Mouse (Mus musculus): ENCODE measurements around the gene Efhc1.

Efhc1 gene

DNA sequence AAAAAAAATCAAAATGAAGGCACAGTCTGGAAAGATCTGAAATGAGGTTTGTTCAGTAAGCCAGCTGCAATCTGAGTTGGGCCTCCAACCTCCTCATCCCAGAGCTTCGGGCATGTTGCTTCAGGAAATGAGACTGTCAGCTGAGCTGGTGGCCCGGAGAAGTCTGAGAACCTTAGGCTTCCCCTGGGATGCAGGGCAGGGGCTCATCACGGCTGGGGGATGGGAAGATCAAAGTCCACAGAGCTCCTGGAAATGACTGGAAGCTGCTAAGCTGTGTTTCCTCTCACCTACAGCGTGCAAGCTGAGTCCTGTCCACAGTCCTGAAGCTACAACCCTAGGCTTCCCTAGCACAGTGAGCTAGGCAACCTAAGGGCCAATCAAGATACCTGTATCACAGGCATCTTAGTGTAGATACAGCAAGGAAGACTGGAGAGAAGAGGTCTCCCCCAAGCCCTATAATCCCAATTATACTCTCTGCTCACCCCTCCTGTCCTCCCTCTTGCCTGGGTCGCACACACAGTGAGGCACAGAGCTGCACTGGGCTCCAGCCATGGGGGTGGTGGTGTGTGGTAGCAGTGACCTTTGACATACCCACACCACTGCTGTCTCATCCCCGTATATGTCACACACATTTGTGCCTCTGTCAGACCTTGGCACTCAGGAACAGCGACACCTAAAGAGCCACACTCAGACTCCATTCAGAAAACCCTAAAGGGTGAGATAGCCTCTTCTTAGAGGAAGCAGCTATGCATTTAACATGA lies 56.7 kb downstream of the Efhc1 start:
- DNase-seq (ENCODE audit: low spot score), result no peak

DNA sequence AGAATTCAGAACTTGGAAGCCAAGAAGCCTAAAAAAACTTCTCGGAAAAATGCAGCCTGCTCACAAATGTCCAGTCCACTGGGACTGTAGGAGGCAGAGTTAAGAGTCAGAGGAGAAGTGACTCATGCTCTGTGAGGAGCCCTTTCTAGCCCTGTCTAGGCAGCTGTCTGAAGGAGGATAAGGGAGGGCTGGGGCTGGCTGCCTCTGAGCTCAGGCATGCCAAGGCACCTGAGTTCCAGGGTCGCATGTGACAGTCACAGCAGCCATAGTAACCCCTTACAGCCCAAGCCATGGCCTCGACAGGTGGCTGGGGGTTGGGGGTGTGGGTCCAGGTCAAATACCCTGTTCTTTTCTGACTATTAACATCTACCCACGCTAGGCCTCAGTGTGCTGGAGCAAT lies 57.5 kb downstream of the Efhc1 start:
- no peak for DNase-seq (ENCODE audit: low spot score)

DNA sequence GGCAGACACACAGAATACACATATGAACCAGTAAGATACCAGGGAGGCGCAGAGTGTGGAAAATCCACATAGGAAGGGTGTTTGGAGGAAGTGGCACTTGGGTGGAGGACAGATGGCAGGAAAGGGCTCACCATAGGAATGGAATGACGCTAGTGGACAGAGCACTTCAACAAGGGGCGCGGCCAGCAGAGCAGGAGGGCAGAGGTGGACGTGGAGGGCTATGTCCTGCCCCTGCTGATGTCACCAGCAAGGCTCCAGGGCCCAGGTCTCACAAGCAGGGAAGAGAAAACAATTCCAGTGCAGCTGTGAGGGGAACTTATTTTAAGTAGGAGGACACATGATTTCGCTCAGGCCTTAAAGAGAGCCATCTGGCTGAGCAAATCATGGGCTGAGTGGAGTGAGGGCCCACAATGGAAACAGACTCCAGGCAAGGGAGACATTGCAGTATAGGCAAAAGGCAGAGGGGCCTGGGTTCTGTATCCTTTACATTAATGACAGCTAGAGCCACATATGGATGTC lies 58.9 kb downstream of the Efhc1 start:
- no peak for DNase-seq (ENCODE audit: low spot score)

DNA sequence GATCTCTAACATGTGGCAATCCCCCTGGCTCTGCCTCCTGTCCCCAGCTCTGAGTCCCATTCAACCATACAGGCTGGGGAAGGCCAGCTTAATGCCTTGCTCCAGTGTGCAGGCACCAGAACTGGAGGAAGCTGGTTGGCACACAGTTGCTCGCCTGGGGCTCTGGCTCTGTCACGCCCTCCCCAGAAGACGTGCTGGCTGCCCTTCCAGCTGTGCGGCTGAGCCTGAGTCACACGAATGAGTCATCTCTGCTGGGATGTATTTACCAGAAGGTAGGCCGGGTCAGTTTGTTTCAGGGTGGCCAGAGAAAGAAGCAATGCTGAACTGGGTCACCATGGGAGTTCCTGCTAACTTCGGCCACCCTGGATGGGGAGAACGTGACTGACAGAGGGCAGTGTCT lies 63.0 kb downstream of the Efhc1 start:
- no peak for DNase-seq (ENCODE audit: low spot score)

DNA sequence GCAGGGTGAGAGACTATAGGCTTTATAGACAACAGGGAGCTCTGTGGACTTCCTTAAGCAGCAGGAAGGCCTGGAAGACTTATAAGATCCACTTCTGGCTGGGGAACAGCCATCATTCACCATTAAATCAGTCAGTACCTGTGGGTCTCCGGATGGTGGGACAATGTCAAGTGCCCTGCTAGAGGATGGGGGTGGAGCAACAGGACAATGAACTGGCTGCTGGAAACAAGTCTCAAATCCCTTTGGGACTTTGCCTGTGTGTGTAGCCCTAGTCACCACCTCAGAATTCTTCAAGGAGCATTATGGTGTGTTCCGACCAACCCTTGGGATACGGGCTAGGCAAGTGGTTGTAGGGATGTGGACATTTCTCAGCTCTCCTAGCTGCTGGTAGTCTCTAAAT lies 71.7 kb downstream of the Efhc1 start:
- no peak for DNase-seq (ENCODE audit: low spot score)

DNA sequence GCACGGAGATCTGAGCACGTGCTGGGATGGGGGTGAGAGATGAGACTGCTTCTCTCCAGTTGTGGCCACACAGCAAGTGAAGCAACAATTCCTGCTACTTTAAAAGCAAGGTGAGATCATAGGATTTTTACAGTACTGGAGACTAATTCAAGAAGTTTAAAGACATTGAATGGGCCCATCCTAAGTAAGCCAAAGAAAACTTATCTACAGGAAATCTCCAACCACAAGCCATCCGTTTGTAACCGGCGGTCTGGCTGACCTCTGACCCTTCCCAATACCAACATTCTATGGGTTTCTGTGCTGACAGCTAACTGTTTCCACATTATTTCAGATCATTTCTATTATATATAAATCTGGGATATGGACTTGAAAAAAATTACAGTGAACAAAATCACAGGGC lies 73.8 kb downstream of the Efhc1 start:
- no peak for DNase-seq (ENCODE audit: low spot score)

DNA sequence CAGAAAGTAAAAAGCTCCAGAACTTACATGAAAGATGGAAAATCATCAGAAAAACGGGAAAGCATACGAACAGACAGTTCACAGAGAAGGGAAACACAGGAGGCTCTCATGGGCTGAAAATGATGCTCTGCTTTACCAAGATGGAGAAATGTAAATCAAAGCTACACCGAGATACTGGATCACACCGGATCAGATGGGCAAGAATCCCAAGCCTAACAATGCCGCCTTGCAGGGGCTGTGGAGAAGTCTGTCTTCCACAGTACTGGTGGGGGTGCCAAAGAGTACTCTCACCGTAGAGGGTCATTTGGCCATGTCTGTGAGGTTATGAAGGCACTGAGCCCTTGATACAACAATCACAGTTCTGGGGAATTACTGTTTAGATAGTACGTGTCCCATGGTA lies 75.1 kb downstream of the Efhc1 start:
- DNase-seq (ENCODE audit: low spot score), result no peak

DNA sequence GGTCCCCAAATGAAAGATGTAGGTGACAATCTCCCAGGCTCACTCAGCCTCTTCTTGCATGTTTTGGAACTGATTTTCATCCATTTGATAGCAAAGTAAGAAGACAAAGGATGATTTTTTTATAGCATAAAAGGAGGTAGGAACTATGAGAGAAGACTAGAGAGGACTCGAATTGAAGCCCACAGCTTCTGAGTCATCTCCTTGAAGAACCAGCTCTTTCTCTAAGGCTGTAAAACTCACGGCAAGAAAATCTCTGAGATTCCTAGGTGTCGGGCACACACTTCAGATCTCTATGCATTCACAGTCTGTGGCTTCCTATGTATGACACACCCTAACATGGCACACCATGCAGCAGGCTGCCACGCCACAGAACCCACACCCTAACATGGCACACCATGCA lies 77.6 kb downstream of the Efhc1 start:
- no peak for DNase-seq (ENCODE audit: low spot score)

DNA sequence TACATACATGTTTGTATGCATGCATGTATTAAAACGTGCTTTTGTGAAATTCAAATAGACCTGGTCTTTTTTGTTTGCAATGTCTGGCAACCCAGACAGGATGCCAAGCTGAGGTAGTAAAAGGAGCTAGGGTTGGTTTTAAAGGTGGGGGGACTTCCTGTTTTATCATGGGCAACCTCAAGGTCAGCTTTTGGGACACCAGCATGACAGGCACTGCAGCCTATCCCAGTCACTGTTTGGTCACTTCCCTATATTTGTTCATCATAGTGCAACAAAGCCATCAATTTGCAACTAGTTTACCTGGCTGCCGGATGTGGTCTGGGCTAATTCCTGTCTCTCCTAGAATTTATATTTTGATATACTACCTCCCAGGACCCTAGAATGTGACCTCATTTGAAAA lies 80.2 kb downstream of the Efhc1 start:
- DNase-seq (ENCODE audit: low spot score), result no peak

DNA sequence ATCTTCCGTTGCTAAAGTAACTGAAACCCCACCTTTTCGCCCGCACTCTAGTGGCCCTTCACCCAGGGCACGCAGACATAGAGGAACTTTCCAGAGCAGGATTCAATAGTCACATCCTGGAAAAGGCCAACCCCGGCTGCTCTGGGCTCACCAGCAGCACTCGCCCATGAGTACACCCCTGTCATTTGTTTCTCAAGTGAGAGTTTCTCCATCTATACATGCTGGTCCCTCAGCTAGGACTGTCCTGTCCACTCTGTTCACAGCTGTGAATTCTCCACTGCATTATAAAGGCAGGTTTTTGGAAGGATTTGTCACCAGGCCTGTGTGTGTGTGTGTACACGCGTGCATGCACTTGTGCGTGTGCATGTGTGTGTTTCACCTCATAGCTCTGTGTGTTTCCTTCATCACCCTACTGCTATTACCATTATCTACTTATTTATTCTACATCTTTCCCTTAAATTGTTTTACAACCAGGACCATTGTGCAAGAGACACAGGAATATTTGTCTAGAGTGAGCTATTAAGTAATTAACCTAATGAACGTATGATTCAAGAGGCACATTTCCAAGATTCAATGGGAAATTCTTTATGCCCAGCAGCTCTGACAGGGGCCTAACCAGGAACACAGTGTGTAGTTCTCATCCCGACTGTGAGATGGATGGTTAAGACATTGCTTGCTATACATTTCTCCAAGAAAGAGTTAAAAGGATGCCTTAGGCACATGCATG lies 81.8 kb downstream of the Efhc1 start:
- no peak for DNase-seq (ENCODE audit: low spot score)

DNA sequence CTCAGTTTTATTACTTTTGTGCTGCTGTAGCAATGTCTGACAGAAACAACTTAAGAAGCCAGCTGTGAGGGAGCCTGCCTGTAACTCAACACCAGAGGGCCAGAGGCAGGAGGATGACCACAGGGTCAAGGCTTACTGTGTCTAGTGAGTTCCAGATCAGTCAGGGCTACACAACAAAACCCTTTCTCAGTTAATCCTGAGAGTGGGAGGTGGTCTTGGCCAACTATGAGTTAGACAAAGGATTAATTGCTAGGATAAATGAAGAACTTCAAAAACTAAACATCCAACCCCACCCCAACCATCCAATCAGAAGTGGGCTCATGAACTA lies 82.3 kb downstream of the Efhc1 start:
- no peak for DNase-seq (ENCODE audit: low spot score)

DNA sequence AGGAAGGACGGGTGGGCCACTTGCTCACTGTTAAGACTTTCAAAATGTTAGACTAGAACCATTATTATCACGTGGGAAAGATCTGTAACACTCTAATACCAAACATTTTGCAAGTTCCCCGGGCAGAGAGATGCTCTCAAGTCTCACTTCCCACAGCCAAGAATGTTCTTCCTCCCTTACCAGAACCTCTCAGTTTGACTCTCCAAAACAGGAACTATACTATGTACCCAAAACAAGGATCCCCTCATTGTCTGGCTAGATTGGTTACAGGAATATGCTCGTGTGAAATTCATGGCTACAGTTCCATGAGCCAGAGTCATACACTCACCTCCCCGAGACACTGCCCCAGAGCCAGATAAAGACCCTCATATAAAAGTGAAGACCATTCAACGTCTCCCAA lies 84.5 kb downstream of the Efhc1 start:
- DNase-seq (ENCODE audit: low spot score), result no peak

DNA sequence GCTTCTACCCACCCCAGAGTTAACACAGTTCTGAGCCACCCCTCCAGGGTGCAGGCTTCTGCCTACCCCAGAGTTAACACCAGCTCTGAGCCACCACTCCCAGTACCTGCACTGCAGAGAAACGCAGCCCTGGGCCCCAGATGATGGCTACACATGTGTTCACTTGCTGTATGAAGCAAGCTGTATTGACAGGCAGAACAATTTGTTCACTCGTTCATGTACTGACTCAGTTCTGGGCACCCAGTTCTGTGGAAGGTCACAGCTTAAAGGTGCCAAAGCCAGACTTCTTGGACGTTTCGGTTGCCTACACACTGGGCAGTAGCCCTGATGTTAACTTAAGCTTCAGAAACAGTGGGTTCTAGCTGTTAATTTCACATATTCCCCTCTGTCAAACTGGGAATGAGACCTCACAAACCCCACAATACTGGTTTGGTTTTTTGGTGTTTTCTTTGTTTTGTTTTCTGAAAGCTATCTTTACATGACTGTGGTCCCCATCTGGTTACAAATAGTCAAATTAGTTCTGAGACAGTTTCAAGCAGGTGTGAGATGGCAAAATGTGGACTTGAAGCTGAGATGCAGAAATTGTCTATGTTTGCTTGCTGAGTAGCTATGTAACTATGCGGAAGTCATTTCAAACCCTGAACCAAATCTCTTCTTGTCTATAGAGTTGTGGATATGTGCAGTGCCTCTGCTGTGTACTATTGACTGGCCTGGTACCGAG lies 86.6 kb downstream of the Efhc1 start:
- no peak for DNase-seq (ENCODE audit: low spot score)

DNA sequence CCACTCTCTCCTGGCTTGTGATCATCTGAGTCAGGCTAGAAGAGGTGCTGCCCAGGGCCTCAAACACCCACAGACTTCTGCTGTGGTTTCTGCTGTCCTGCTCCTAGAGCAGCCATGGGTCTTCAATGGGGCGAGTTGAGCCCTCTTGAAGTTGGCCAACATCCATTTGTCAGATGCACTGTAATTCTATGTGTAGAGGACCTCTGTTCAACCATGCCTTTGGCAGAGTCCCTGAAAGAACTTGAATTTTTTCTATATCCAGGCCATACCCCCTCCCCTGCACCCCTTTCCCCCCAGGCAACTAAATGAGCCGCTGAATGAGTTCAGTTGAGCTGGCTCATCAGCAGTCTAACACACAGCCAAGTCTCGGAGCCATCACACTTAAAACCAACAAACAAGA lies 88.1 kb downstream of the Efhc1 start:
- DNase-seq (ENCODE audit: low spot score), result no peak

DNA sequence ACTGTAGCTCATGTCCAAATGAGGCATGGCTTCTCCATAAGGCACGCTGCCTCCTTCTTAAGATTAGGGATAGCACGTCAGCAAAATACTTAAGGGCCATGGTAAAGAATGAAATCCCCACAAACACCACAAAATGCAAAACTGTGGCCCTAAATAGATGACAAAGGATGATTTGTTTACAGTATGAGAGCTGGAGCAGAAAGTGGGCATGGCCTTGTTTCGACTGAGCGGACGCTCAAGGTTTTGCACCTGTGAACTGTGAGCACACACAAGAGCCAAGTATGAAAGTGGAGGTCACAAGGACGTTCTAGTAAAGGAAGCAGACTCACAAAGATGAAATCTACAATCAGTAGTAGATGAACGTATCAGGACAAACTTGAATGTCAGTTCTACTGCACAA lies 88.7 kb downstream of the Efhc1 start:
- no peak for DNase-seq (ENCODE audit: low spot score)
